Mouse (Mus musculus): ENCODE data around the gene Tgfb1.

Tgfb1 gene

DNA sequence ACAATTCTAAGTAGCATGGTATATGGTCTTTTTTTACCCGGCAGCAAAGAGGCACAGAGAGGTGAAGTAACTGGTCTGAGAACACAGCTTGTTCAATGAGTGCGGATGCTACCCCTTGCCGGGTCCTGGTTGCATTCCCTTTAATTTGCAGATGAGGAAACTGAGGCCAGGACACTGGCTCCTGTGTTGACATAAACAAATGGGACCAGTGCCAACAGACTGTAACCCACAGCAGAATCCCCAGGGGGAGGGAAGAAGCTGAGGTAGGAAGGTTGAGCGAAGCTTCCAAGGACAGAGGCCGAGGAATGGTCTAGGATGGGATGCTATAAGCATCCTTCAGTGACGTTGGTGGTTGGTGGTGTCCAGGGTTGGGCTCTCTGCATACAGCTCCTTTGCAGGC lies 11.4 kb upstream of the Tgfb1 start:
- DNase-seq (ENCODE audit: low read depth) = no peak

GRCm38 (mm10) chr7:25676085-25676781 lies 10.6 kb upstream of the Tgfb1 start:
- DNase-seq (ENCODE audit: low read depth) = no peak

DNA sequence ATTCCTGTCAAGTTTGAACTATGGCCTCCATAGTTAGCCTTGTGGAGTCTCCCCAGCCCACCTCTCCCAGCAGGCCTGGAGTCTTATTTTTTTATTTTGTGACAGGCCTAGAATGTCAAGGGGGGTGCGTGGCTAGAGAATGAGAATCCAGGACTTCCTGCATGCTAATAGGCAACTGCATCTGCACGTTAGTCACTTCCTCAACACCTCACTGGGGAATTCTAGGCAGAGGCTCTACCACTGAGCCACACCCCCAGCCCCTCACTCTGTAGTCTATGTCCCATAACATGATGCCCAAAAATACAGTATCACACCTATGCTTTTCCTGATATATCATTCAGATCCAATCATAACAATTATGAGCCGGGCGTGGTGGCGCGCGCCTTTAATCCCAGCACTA lies 9.8 kb upstream of the Tgfb1 start:
- DNase-seq (ENCODE audit: low read depth) = peak; percentile 51

GRCm38 (mm10) chr7:25679971-25680370 lies 6.8 kb upstream of the Tgfb1 start:
- DNase-seq (ENCODE audit: low read depth) = no peak

GRCm38 (mm10) chr7:25680514-25681258 lies 6.1 kb upstream of the Tgfb1 start, which contains the start of gene B9d2:
Gene B9d2 (plus strand): TSS chr7:25680780.
- peak; percentile 100 for DNase-seq (ENCODE audit: low read depth)

DNA sequence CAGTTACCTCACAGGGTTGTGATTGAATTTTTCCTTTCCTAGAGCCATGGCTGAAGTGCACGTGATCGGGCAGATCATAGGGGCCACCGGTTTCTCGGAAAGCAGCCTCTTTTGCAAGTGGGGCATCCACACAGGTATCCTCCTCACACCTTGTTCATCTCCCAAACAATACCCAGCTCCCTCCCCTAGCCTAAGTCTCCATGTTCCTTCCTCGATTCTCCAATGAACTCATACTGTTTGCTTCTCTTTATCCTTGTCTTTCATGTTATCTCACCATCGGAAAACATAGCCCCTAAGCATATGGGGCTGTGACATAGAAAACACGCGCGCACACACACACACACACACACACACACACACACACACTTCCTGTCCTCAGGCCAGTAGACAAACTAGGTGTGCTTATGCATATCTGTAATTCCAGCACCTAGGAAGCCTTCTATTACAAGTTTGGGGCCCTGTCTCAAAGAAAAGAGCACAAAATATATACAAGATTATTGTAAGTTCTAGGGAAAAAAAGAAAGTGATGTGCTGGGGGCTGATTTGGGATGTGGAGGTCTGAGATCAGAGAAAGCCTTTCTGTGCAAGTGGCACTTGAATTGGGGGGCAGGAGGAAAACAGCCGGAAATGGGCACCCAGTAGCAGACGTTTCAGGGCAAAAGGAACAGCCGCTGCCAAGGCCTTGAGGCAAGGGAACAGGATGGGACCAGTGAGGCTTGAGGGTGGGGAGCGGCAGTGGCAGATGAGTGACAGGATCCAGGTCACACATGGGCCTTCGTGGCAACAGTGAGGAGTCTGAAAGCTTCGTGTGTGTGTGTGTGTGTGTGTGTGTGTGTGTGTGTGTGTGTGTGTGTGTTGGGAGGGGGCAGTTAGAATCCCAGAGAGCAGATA lies 5.2 kb upstream of the Tgfb1 start:
- peak; percentile 79 for DNase-seq (ENCODE audit: low read depth)

GRCm38 (mm10) chr7:25683474-25684180 lies 3.2 kb upstream of the Tgfb1 start:
- peak; percentile 98 for DNase-seq (ENCODE audit: low read depth)

DNA sequence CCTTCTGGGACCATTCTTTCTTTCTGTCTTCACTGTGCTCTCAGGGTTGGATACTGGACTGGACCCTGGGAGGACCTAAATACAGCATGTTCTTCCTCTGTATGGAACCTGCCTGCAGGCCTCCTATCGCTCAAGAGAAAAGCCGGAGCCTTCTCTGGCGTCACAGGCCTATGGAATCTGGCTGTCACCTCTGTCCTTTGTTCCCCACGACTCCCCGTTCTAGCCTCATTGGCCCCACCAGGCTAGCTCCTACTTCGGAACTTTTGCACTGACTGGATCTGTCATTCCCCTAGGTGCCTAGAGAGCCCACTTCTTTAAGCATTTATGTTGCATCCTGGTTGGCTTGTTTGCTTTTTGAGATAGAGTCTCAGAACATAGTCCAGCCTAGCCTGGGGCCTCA lies 2.1 kb upstream of the Tgfb1 start:
- DNase-seq (ENCODE audit: low read depth) = no peak

- no peak for DNase-seq (ENCODE audit: low read depth)
Measured at GRCm38 (mm10) chr7:25685926-25686470, 804 bp upstream of the Tgfb1 start.

GRCm38 (mm10) chr7:25687811-25688401 lies 1.1 kb downstream of the Tgfb1 start:
- DNase-seq (ENCODE audit: low read depth) = peak; percentile 59

GRCm38 (mm10) chr7:25688810-25689586 lies 2.2 kb downstream of the Tgfb1 start:
- DNase-seq (ENCODE audit: low read depth) = peak; percentile 97

- DNase-seq (ENCODE audit: low read depth) = peak; percentile 96
Measured at GRCm38 (mm10) chr7:25689603-25690021, 2.8 kb downstream of the Tgfb1 start.

- DNase-seq (ENCODE audit: low read depth) = no peak
Measured at GRCm38 (mm10) chr7:25690051-25690450, 3.2 kb downstream of the Tgfb1 start.

GRCm38 (mm10) chr7:25694104-25694503 lies 7.3 kb downstream of the Tgfb1 start:
- DNase-seq (ENCODE audit: low read depth) = no peak

DNA sequence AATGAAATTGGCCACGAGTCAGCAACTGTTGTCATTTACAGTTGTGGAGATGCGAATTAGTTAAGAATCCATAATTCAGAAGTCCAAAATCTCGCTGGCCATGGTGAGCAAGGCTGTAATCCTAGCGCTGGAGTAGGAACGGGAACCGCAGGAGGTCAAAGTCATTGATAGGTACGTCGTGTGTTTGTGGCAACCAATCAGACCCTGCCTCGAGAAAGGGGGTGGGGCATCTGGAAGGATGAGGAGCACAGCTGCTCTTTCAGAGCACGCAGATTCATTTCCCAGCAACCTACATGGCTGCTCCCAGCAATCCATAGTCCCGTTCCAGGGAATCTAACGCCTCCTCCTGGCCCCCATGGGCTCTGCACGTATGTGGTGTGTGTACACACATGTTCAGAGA lies 13.0 kb downstream of the Tgfb1 start:
- no peak for DNase-seq (ENCODE audit: low read depth)

GRCm38 (mm10) chr7:25700732-25701131 lies 13.9 kb downstream of the Tgfb1 start:
- DNase-seq (ENCODE audit: low read depth) = no peak

DNA sequence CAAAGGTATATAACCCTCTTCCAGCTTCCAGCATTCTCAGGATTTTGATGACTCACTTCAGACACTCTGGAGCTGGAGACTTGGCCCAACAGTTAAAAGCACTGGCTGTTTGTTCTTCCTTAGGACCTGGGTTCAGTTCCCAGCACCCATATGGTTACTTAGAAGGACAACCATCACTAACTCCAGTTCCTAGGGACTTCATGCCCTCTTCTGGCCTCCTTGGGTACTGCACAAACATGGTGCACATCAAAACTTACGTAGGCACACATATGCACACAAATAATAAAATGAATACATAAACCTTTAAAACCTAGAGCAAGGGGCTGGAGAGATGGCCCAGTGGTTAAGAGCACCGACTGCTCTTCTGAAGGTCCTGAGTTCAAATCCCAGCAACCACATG lies 15.5 kb downstream of the Tgfb1 start:
- DNase-seq (ENCODE audit: low read depth) = peak; percentile 62

GRCm38 (mm10) chr7:25703793-25704494 lies 17.1 kb downstream of the Tgfb1 start:
- no peak for DNase-seq (ENCODE audit: low read depth)

DNA sequence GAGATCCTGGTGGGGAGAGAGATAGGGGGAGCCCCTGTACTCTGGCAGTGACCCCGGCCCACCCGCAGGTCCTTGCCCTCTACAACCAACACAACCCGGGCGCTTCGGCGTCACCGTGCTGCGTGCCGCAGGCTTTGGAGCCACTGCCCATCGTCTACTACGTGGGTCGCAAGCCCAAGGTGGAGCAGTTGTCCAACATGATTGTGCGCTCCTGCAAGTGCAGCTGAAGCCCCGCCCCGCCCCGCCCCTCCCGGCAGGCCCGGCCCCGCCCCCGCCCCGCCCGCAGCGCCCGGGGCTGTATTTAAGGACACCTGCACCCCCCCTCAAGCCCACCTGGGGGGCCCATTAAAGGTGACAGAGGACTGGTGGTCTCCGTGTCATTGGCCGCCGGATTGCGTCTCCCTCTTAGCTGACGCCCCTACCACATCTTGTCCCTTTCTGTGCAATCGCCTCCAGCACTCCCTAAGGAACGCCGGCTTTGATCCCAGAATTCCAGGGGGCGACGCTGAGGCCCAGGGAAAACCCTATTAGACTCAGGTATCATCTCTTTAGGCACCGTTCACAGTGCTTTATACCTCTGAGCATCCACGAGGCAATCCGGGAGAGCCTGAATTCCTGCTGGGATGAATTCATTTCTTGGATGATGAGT lies 18.0 kb downstream of the Tgfb1 start:
- no peak for DNase-seq (ENCODE audit: low read depth)

Data from 416B (cell line).